Mouse (Mus musculus) midbrain, embryonic 16.5 days (tissue): ENCODE results near the gene Rhod. TPM values are rescaled to one million over a fixed set of nuclear protein-coding genes. Genes with fewer than 3 reads are reported as not detected.
A peak's percentile ranks its signal among the peaks of the same experiment; 100 is the strongest.

Experiments used
- ATAC-seq: fragments of 200-750 bp; cut with Nextera tagmentation; 2 replicates; pipeline ENCODE4 v1.8.0; 2017; ENCODE audit warnings: moderate TSS enrichment
- H3K27ac ChIP-seq: fragments of 300-500 bp; sonication (generic); 2 replicates; pipeline ENCODE4 v1.5.1; 2014; ENCODE audit warnings: mild to moderate bottlenecking, low read length, mixed read lengths
- H3K27me3 ChIP-seq: fragments of 300-500 bp; sonication (generic); 2 replicates; pipeline ENCODE4 v1.6.1; 2014; ENCODE audit warnings: low read depth, low read length, mixed read lengths; ENCODE audit not compliant: control insufficient read depth, insufficient read depth
- H3K36me3 ChIP-seq: fragments of 300-500 bp; sonication (generic); 2 replicates; pipeline ENCODE4 v1.6.1; 2014; ENCODE audit warnings: mild to moderate bottlenecking, low read length, moderate library complexity, mixed read lengths; ENCODE audit not compliant: control insufficient read depth, insufficient read depth
- H3K4me1 ChIP-seq: fragments of 300-500 bp; sonication (generic); 2 replicates; pipeline ENCODE4 v1.6.1; 2014; ENCODE audit warnings: mild to moderate bottlenecking, low read length, mixed read lengths; ENCODE audit not compliant: control insufficient read depth, insufficient read depth
- H3K4me2 ChIP-seq: fragments of 300-500 bp; sonication (generic); 2 replicates; pipeline ENCODE4 v1.6.1; 2014; ENCODE audit warnings: mild to moderate bottlenecking, low read length, mixed read lengths
- H3K4me3 ChIP-seq: fragments of 300-500 bp; sonication (generic); 2 replicates; pipeline ENCODE4 v1.5.1; 2014; ENCODE audit warnings: low read depth, mild to moderate bottlenecking, low read length, moderate library complexity, mixed read lengths
- H3K9ac ChIP-seq: fragments of 300-500 bp; sonication (generic); 2 replicates; pipeline ENCODE4 v1.6.1; 2014; ENCODE audit warnings: low read depth, low read length, mixed read lengths
- H3K9me3 ChIP-seq: fragments of 300-500 bp; sonication (generic); replicated peaks from 2 replicates; pipeline ENCODE4 v1.6.1; 2014; ENCODE audit warnings: mild to moderate bottlenecking, low read length, mixed read lengths; ENCODE audit not compliant: control insufficient read depth, poor library complexity, severe bottlenecking
- WGBS: fragments of 180-500 bp; shearing (Covaris S2); extraction: QIAGEN DNeasy Blood & Tissue Kit; methylation state at CpG from one replicate; pipeline ENCODE4 v1.1.7; 2014; 5-methylcytosine and 5-hydroxymethylcytosine counted together
- polyA plus RNA-seq: library from polyadenylated mRNA; unstranded; fragments of >200 nt; fragmentation: Nextera tagmentation; extraction: Ambion mirVana; gene quantifications from 2 replicates; pipeline ENCODE4 v1.2.1, GENCODE M21; 2015

Gene Rhod
- polyA plus RNA-seq = 3.8 and 3.9 TPM in 2 replicates

GRCm38 (mm10) chr19:4439161-4439801, at the start of gene Rhod:
TSS of gene Rhod (minus strand) at chr19:4439432.
- H3K36me3 ChIP-seq = no peaks in the 10 kb centered on the region
- peak within 1 kb of the TSS; percentile 44 for H3K4me3 ChIP-seq
- under 1% methylated on average over 50 of the region's 51 CpGs for WGBS
- peaks cover 7% of the 10 kb centered on the region for H3K4me1 ChIP-seq
- peak within 1 kb of the TSS; percentile 74 for H3K4me2 ChIP-seq
- H3K27ac ChIP-seq = no peak within 1 kb of the TSS
- no peaks in the 10 kb centered on the region for H3K9me3 ChIP-seq
- H3K27me3 ChIP-seq = peaks cover 16% of the 10 kb centered on the region
- H3K9ac ChIP-seq = peak within 1 kb of the TSS; percentile 64
- ATAC-seq = 0 out of 2 replicates have a peak, but pooled peaks have one; percentile 45

GRCm38 (mm10) chr19:4487877-4488276, 48.6 kb upstream of the Rhod start:
- Histone ChIP-seq H3K4me2 (no peak overlapping the region), H3K27ac (no peak overlapping the region), H3K36me3 (no peaks in the 10 kb centered on the region), H3K4me3 (no peak overlapping the region), H3K9ac (no peak overlapping the region), H3K4me1 (no peaks in the 10 kb centered on the region), H3K9me3 (no peaks in the 10 kb centered on the region), H3K27me3 (no peaks in the 10 kb centered on the region)
- ATAC-seq = no peak
- 63% methylated on average over 2 of the region's 2 CpGs for WGBS

- Histone ChIP-seq H3K4me2 (no peak overlapping the region), H3K27me3 (no peaks in the 10 kb centered on the region), H3K9me3 (no peaks in the 10 kb centered on the region), H3K4me3 (no peak overlapping the region), H3K4me1 (no peaks in the 10 kb centered on the region), H3K36me3 (no peaks in the 10 kb centered on the region), H3K27ac (no peak overlapping the region), H3K9ac (no peak overlapping the region)
- 60% methylated on average over 5 of the region's 5 CpGs for WGBS
- ATAC-seq = no peak
Measured at GRCm38 (mm10) chr19:4485006-4485405, 45.8 kb upstream of the Rhod start.

GRCm38 (mm10) chr19:4482111-4482859, 43.1 kb upstream of the Rhod start:
- Histone ChIP-seq H3K36me3 (no peaks in the 10 kb centered on the region), H3K4me1 (0 out of 2 replicates have a peak, but pooled peaks cover 1% of the 10 kb centered on the region), H3K9ac (no peak overlapping the region), H3K27ac (no peak overlapping the region), H3K27me3 (no peaks in the 10 kb centered on the region; the same call in 1 of the 2 replicates), H3K4me2 (no peak overlapping the region), H3K4me3 (no peak overlapping the region), H3K9me3 (no peaks in the 10 kb centered on the region)
- no peak for ATAC-seq
- WGBS = 93% methylated on average over 3 of the region's 3 CpGs

- ATAC-seq = no peak
- H3K4me2 ChIP-seq = no peak overlapping the region
- H3K4me1 ChIP-seq = peaks cover 4% of the 10 kb centered on the region; the same call in 1 of the 2 replicates
- no peak overlapping the region for H3K27ac ChIP-seq
- H3K36me3 ChIP-seq = no peaks in the 10 kb centered on the region
- WGBS = 68% methylated on average over 4 of the region's 4 CpGs
- no peak overlapping the region for H3K4me3 ChIP-seq
- no peaks in the 10 kb centered on the region for H3K9me3 ChIP-seq
- no peaks in the 10 kb centered on the region; the same call in 1 of the 2 replicates for H3K27me3 ChIP-seq
- no peak overlapping the region for H3K9ac ChIP-seq
Measured at GRCm38 (mm10) chr19:4481326-4481725, 42.1 kb upstream of the Rhod start.

- no peak overlapping the region for H3K27ac ChIP-seq
- WGBS = 81% methylated on average over 2 of the region's 2 CpGs
- H3K9me3 ChIP-seq = no peaks in the 10 kb centered on the region
- peaks cover 7% of the 10 kb centered on the region for H3K27me3 ChIP-seq
- peaks cover 4% of the 10 kb centered on the region; the same call in 1 of the 2 replicates for H3K4me1 ChIP-seq
- no peak overlapping the region for H3K4me3 ChIP-seq
- no peaks in the 10 kb centered on the region for H3K36me3 ChIP-seq
- no peak overlapping the region for H3K4me2 ChIP-seq
- ATAC-seq = no peak
- no peak overlapping the region for H3K9ac ChIP-seq
Measured at GRCm38 (mm10) chr19:4480041-4480440, 40.8 kb upstream of the Rhod start.

- Histone ChIP-seq H3K27ac (no peak overlapping the region), H3K9ac (no peak overlapping the region), H3K36me3 (no peaks in the 10 kb centered on the region), H3K4me2 (no peak overlapping the region), H3K4me1 (peaks cover 4% of the 10 kb centered on the region; the same call in 1 of the 2 replicates), H3K9me3 (no peaks in the 10 kb centered on the region), H3K4me3 (no peak overlapping the region), H3K27me3 (peaks cover 7% of the 10 kb centered on the region)
- WGBS = 33% methylated on average over 1 of the region's 1 CpGs
- ATAC-seq = no peak
Measured at GRCm38 (mm10) chr19:4478190-4478516, 38.9 kb upstream of the Rhod start.

GRCm38 (mm10) chr19:4477345-4478189, 38.3 kb upstream of the Rhod start, which contains the start of gene Syt12:
TSS of gene Syt12 (minus strand) at chr19:4477447.
- Histone ChIP-seq H3K4me3 (peak within 1 kb of the TSS; percentile 56), H3K36me3 (no peaks in the 10 kb centered on the region), H3K27me3 (peaks cover 7% of the 10 kb centered on the region), H3K4me1 (peaks cover 4% of the 10 kb centered on the region; the same call in 1 of the 2 replicates), H3K9me3 (no peaks in the 10 kb centered on the region), H3K9ac (peak within 1 kb of the TSS; percentile 74), H3K4me2 (peak within 1 kb of the TSS; percentile 97), H3K27ac (0 out of 2 replicates have a peak within 1 kb of the TSS, but pooled peaks have one; percentile 24)
- WGBS = 29% methylated on average over 21 of the region's 21 CpGs
- ATAC-seq = no peak
